Mouse (Mus musculus) limb, embryonic 11.5 days (tissue): ENCODE measurements around the gene Csdc2. TPM values are rescaled to one million over a fixed set of nuclear protein-coding genes. Genes with fewer than 3 reads are reported as not detected.
"Not testable (repeated sequence)": the region's sequence is repeated elsewhere in the genome, so short reads cannot be mapped to it uniquely, and the experiment has no call there.

ENCODE experiments used
- ATAC-seq: fragments of 200-750 bp; cut with Nextera tagmentation; 2 replicates; pipeline ENCODE4 v1.8.0; 2017; ENCODE audit warnings: low read depth; ENCODE audit not compliant: insufficient number of reproducible peaks, low FRiP score, low TSS enrichment
- DNase-seq: peaks from one replicate; pipeline ENCODE4 v3.0.0-alpha.2; 2015; ENCODE audit warnings: low spot score
- H3K27ac ChIP-seq: fragments of 300-500 bp; sonication (generic); replicated peaks from 2 replicates; pipeline ENCODE4 v1.5.1; 2014; ENCODE audit warnings: low read depth, mild to moderate bottlenecking, low read length
- H3K27me3 ChIP-seq: fragments of 300-500 bp; sonication (generic); 2 replicates; pipeline ENCODE4 v1.6.1; 2014; ENCODE audit warnings: mild to moderate bottlenecking, low read length, mixed read lengths; ENCODE audit not compliant: control insufficient read depth, insufficient read depth
- H3K36me3 ChIP-seq: fragments of 300-500 bp; sonication (generic); 2 replicates; pipeline ENCODE4 v1.6.1; 2014; ENCODE audit warnings: mild to moderate bottlenecking, low read length, moderate library complexity, mixed read lengths; ENCODE audit not compliant: control insufficient read depth, insufficient read depth
- H3K4me1 ChIP-seq: fragments of 300-500 bp; sonication (generic); 2 replicates; pipeline ENCODE4 v1.6.1; 2014; ENCODE audit warnings: low read length, mixed read lengths; ENCODE audit not compliant: control insufficient read depth, insufficient read depth
- H3K4me2 ChIP-seq: fragments of 300-500 bp; sonication (generic); 2 replicates; pipeline ENCODE4 v1.6.1; 2014; ENCODE audit warnings: low read depth, mild to moderate bottlenecking, moderate library complexity; ENCODE audit not compliant: severe bottlenecking
- H3K4me3 ChIP-seq: fragments of 300-500 bp; sonication (generic); 2 replicates; pipeline ENCODE4 v1.5.1; 2014; ENCODE audit warnings: low read depth, low read length
- H3K9ac ChIP-seq: fragments of 300-500 bp; sonication (generic); 2 replicates; pipeline ENCODE4 v1.6.1; 2014; ENCODE audit warnings: mild to moderate bottlenecking, low read length
- H3K9me3 ChIP-seq: fragments of 300-500 bp; sonication (generic); 2 replicates; pipeline ENCODE4 v1.6.1; 2016; ENCODE audit warnings: low read length; ENCODE audit not compliant: control insufficient read depth
- WGBS: fragments of 180-500 bp; shearing (Covaris S2); extraction: QIAGEN DNeasy Blood & Tissue Kit; methylation state at CpG from one replicate; pipeline ENCODE4 v1.1.7; 2014; 5-methylcytosine and 5-hydroxymethylcytosine counted together
- polyA plus RNA-seq: library from polyadenylated mRNA; unstranded; fragments of >200 nt; fragmentation: Nextera tagmentation; extraction: Ambion mirVana; gene quantifications from 2 replicates; pipeline ENCODE4 v1.2.1, GENCODE M21; 2014

The Csdc2 gene
- polyA plus RNA-seq, 1 experiment from 2014 or later, result 4.9 TPM

DNA sequence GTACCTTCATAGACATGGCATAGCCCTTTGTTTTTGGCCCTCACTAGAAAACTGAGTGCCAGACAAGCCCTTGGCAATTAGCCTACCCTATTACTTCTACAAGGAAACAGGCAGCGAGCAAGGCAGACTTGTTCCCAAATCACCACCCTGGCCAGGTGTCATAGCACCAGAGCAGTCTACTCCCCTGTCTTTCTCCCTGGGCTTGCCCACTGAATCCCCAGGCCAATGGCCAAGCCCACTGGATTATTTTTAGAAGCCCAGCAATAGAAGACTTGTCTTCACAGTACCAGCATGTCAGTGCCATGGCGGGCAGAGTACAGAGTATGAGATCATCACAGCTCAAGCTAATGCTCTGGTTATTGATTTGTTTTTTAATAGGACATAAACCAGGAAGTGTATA, 37.8 kb upstream of the Csdc2 start:
- H3K4me3 ChIP-seq, result no peak overlapping the region
- H3K9ac ChIP-seq, result no peak overlapping the region
- peaks cover 19% of the 10 kb centered on the region for H3K36me3 ChIP-seq
- whole genome bisulfite sequencing, result 93% methylated on average over 2 of the region's 2 CpGs
- H3K4me1 ChIP-seq, result no peaks in the 10 kb centered on the region
- no peak for DNase-seq
- no peaks in the 10 kb centered on the region for H3K27me3 ChIP-seq
- no peak overlapping the region for H3K27ac ChIP-seq
- no peak for ATAC-seq
- no peaks in the 10 kb centered on the region for H3K9me3 ChIP-seq
- H3K4me2 ChIP-seq, result no peak overlapping the region

DNA sequence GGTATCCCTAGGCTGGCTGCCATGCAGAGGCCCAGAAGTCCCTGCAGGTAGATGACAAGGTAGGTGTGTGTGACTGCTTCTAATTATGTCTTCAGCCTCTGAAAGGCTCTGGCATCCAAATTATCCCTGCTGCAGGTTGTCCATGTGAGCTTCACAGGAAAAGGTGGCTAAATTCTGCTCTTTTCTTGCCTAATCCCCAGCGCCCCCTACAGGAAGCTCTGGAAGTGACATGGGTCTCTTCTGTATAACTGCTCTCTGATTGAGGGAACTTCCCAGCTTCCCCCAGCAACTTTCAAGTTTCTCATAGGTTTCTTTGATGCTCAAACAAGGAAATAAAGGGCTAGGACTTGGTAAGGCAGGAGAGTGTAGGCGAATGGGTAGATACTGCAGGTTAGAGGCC, 31.6 kb upstream of the Csdc2 start:
- WGBS, result 46% methylated on average over 2 of the region's 2 CpGs
- H3K4me1 ChIP-seq, result no peaks in the 10 kb centered on the region
- ATAC-seq, result no peak
- peaks cover 28% of the 10 kb centered on the region for H3K36me3 ChIP-seq
- H3K27me3 ChIP-seq, result no peaks in the 10 kb centered on the region
- no peak overlapping the region for H3K4me2 ChIP-seq
- DNase-seq, result peak; percentile 86
- H3K4me3 ChIP-seq, result no peak overlapping the region
- H3K27ac ChIP-seq, result no peak overlapping the region
- H3K9me3 ChIP-seq, result no peaks in the 10 kb centered on the region
- no peak overlapping the region for H3K9ac ChIP-seq

DNA sequence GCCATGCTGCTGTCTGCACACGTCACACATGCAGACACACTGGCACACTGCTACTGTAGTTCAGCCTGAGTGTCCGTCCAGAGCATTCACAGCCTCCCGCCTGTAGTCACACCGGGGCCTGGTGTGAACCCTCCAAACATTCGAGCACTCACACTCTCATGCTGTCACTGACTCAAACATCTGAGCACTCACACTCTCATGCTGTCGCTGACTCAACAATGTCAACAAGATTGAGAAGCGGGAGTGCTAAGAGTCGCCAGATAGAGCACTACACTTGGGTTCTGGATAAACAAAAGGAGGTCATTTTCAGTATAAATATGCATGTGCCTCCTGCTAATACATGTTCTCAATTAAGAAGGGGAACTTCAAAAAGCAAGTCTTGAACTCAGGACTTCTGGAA, 28.6 kb upstream of the Csdc2 start:
- DNase-seq (no peak), ATAC-seq (no peak)
- Histone ChIP-seq H3K27me3 (no peaks in the 10 kb centered on the region), H3K36me3 (peaks cover 31% of the 10 kb centered on the region), H3K27ac (no peak overlapping the region), H3K4me2 (no peak overlapping the region), H3K9ac (no peak overlapping the region), H3K9me3 (no peaks in the 10 kb centered on the region), H3K4me3 (no peak overlapping the region), H3K4me1 (no peaks in the 10 kb centered on the region)
- WGBS, result 94% methylated on average over 8 of the region's 8 CpGs

DNA sequence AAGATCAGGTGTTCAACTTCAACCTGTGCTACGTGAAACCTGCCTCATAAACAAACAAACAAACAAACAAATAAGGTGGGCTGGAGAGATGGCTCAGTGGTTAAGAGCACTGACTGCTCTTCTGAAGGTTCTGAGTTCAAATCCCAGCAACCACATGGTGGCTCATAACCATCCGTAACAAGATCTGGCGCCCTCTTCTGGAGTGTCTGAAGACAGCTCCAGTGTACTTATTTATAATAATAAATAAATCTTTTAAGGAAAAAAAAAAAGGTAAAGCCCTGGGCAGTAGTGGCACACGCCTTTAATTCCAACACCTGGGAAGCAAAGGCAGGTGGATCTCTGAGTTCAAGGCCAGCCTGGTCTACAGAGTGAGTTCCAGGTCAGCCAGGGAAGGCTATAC, 27.8 kb upstream of the Csdc2 start:
- not testable (repeated sequence) for H3K4me1 ChIP-seq, H3K27me3 ChIP-seq, H3K9ac ChIP-seq, H3K4me3 ChIP-seq, ATAC-seq, H3K4me2 ChIP-seq, DNase-seq, H3K9me3 ChIP-seq, H3K27ac ChIP-seq
- WGBS, result 89% methylated on average over 4 of the region's 4 CpGs
- peaks cover 34% of the 10 kb centered on the region for H3K36me3 ChIP-seq

DNA sequence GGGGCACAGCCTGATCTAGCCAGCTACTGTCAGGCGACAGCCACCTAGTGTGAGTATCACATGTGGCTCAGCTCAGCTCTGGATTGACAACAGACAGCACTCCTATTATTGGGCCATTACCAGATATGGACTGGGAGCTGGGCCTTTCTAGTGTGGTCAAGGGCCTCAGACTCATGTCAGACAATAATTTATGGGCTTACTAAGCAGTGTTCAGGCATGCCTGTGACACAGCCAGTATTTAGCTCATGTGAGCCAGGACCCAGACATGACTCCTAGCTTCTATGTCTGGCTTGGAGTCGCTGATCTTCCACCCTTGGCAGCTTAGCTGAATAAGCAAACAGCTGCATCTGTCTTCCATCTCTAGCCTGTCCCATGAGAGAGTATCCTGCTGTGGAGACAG, 24.1 kb upstream of the Csdc2 start:
- no peak for ATAC-seq
- 85% methylated on average over 2 of the region's 2 CpGs for WGBS
- no peaks in the 10 kb centered on the region for H3K27me3 ChIP-seq

DNA sequence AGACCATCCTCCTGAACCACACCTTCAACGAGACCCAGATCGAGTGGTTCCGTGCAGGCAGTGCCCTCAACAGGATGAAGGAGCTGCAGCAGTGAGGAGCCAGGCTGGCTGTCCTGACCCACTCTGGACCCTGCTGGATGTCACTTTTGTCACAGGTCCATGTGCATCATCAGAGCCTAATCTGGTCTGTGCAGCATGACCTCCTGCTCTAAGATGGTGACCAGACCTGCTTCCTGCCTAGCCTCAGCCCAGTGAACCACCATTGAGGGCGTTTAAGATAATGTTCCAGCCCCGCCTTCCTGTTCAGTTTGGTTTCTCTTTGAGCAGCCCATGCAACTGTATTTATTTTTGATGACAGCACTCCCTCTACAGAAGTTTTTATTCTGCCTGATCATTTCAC, 21.9 kb upstream of the Csdc2 start:
- Histone ChIP-seq H3K27ac (no peak overlapping the region), H3K9me3 (no peaks in the 10 kb centered on the region), H3K9ac (no peak overlapping the region), H3K4me2 (no peak overlapping the region), H3K4me3 (no peak overlapping the region), H3K4me1 (no peaks in the 10 kb centered on the region), H3K36me3 (peaks cover 36% of the 10 kb centered on the region), H3K27me3 (no peaks in the 10 kb centered on the region)
- WGBS, result 87% methylated on average over 5 of the region's 5 CpGs
- DNase-seq (no peak), ATAC-seq (no peak)

More for the DNA sequence above, 24.1 kb upstream of the Csdc2 start:
- H3K9me3 ChIP-seq, result no peaks in the 10 kb centered on the region
- no peak overlapping the region for H3K27ac ChIP-seq
- DNase-seq, result no peak
- no peak overlapping the region for H3K9ac ChIP-seq
- no peaks in the 10 kb centered on the region for H3K4me1 ChIP-seq
- peaks cover 42% of the 10 kb centered on the region for H3K36me3 ChIP-seq
- H3K4me2 ChIP-seq, result no peak overlapping the region
- H3K4me3 ChIP-seq, result no peak overlapping the region

DNA sequence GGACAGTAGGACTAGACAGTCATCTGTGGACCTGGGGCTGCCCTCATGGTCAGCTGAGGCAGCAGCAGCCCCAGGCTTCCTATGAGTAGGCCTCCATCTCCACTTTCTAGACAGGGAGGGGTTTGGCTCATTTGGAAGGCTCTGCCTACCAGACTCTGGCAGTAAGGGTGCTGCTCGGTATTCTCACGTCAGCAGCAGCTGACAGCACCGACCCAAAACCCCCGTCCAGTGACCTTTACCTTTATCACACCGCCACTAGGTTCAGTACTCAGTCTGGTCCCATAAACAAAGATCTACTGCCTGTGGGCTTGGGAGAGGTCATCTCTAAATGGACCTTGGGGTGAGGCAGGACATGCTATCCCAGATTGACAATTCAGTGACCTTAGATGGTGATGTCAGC, 20.9 kb upstream of the Csdc2 start:
- H3K9ac ChIP-seq, result no peak overlapping the region
- DNase-seq (no peak), ATAC-seq (no peak)
- no peaks in the 10 kb centered on the region for H3K4me1 ChIP-seq
- H3K36me3 ChIP-seq, result peaks cover 29% of the 10 kb centered on the region; the same call in 1 of the 2 replicates
- no peak overlapping the region for H3K27ac ChIP-seq
- H3K27me3 ChIP-seq, result no peaks in the 10 kb centered on the region
- no peak overlapping the region for H3K4me2 ChIP-seq
- H3K4me3 ChIP-seq, result no peak overlapping the region
- no peaks in the 10 kb centered on the region for H3K9me3 ChIP-seq
- 81% methylated on average over 5 of the region's 5 CpGs for WGBS

DNA sequence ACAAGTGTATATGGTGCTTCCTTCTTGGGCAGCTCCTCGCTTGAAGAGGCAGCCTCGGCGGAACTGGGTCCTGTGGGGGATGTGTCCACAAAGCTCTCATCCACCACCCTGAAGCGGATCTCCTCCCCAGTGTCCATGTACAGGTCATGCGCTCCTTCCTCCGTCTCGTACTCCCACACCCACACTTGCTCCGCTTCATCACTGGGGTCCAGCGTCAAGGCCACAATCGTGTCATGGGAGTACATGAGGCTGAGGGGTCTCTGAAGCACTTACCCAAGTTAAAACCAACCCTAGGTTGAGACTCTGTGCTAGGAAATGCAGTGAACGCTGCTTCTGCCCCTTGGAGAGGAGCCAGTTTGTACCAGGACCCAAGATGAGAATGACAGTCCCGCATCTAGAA, 19.4 kb upstream of the Csdc2 start:
- Histone ChIP-seq H3K36me3 (peaks cover 20% of the 10 kb centered on the region; the same call in 1 of the 2 replicates), H3K27me3 (no peaks in the 10 kb centered on the region), H3K9me3 (no peaks in the 10 kb centered on the region), H3K4me3 (no peak overlapping the region), H3K4me1 (no peaks in the 10 kb centered on the region), H3K4me2 (no peak overlapping the region), H3K27ac (no peak overlapping the region), H3K9ac (no peak overlapping the region)
- DNase-seq (no peak), ATAC-seq (no peak)
- 90% methylated on average over 12 of the region's 12 CpGs for WGBS
